Mouse (Mus musculus): ENCODE measurements around the gene Mcoln2.

Mcoln2 gene

DNA sequence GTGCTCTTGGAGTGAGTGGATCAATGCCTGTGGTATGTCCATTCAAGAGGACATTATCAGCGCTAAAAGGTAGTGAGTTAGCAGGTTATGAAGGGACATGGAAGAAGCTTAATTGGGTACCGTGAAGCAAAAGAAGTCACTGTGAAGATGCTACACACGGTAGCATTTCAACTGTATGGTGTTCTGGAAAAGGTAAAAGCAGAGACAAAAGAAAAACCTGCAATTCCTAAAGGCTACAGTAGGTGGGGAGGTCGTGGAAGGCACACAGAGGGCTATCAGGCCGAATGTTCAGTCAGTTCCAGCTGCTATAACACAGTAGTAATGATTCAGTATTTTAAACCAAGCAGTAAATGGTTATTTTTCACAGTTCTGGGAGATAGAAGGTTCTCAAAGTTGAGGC, 4.1 kb upstream of the Mcoln2 start:
- intact Hi-C loops (cut with DNase I) = no loop called here

DNA sequence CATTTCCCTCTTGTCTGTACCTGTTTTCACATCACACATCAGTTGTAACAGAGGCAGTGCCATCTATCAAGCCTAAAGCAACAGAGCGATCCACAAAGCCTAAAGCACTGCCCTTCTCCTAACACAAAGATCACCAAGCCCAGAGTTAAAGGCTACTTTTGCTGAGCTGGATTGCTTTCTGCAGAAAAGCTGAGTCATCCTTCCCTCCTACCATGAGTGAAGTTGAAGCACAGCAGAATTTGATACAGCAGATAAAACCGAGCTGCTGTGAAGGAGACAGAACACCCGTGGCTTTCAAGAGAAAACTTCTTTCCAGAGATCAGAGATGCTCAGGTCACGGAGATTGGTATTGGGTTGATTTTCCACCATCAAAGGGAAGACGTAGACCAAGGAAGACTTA, 3.5 kb upstream of the Mcoln2 start:
- intact Hi-C loops (cut with DNase I) = no loop called here

DNA sequence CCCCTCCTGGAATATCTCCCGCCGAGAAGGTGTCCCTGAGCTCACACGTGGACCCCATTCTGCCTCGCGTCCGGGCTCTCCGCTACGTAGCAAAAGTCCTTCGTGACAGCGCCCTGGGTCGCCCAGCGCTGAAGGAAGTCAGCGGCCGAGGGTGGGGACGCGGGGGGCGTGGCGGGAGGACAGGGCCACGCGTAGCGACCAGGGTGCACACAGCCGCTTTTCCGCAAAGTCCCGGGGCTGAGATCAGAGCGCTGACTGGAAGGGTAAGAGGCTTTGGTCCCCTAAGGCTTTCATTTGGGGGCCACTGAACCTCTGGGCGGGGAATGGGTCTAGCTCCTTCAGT, 396 bp downstream of the Mcoln2 start:
- intact Hi-C loops (cut with DNase I) = no loop called here

DNA sequence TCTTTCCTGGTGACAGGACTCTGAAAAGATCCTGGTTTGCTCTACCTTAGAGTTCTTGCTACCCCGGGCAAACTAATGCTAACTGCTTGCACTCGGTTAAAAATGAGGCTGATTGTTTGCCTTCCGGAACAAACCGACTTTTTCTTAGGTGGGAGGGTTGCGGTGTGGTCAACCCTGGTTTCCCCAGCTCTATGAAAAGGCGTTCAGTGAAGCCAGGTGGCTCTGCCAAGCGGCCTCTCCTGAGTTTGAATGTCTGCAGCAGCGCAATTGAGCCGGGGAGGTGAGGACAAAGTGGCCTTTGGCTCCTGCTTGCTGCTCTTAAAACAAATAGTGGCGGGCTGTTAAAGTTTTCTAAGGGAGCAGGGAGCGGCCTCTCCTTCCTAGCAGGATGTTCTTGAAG, 927 bp downstream of the Mcoln2 start:
- intact Hi-C loops (cut with DNase I) = no loop called here

DNA sequence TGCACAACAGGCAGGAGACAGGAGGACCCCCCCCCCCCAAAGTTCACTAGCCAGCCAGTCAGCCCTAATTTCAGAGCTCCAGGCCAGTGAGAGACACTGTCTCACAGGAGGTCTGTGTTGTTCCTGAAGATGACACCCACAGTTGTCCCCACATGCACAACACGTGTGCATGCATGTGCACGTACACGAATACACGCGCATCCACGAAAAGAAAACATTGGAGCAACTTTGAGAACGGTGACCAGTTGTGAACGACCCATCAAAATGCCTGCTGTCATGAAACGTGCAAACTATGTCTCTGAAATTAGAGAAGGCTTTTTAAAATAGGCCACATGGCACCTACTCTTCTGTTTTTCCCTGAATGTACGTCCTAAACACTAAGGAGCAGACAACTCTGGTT, 1.7 kb downstream of the Mcoln2 start:
- intact Hi-C loops (cut with DNase I) = no loop called here

DNA sequence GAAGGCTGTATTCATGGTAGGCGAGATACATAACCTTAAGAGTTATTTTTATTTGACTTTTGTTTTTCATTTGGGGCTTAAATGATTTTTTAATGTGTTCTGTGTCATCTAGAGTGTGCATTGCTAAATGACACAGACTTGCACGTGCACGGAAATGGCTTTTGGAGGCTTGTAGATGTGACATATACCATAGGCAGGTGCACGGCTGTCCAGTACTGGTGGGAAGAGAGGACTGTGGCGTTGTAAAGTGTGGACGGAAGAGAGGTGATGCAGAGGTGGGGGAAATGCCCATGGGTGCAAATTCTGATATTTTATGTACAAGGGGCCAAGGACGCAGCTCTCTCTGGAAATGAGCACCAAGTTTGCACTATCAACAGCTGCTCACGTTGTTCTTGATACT, 2.1 kb downstream of the Mcoln2 start:
- intact Hi-C loops (cut with DNase I) = no loop called here

DNA sequence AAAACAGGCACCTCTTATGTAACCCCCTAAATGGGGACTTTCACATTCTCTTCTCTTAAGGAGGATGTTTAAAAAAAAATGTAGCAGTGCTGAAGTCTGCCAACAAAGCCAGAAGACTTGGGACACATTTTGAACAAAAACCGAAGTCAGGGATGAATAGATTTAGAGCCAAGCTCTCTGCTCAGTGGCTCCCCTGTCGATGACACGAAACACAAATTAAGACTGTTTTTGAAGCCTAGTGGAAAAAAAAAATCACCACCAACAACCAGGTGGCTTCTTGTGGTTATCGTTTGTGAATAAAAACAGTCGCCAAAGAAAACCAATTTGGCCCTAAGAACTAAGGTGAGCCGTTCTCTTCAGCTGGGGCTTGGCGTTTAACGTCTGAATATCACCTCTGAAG, 2.7 kb downstream of the Mcoln2 start:
- intact Hi-C loops (cut with DNase I) = no loop called here

DNA sequence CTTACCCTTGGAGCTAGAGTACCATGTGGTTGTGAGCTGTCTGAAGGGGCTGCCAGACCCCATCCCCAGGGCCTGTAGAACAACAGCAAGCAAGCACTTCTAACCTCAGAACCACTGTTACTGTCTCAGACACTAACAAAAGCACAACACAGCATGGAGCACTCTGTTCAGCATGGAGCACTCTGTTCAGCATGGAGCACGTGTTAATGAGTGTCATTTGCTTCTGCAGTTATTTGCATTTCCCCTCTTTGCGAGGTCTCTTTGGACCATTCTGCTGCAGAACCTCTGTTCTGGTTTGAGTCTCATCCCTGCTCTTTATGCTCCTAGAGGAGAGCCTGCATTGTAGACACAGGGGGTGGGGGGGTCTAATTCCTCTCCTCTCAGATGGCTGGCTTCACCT, 3.3 kb downstream of the Mcoln2 start:
- intact Hi-C loops (cut with DNase I) = no loop called here

DNA sequence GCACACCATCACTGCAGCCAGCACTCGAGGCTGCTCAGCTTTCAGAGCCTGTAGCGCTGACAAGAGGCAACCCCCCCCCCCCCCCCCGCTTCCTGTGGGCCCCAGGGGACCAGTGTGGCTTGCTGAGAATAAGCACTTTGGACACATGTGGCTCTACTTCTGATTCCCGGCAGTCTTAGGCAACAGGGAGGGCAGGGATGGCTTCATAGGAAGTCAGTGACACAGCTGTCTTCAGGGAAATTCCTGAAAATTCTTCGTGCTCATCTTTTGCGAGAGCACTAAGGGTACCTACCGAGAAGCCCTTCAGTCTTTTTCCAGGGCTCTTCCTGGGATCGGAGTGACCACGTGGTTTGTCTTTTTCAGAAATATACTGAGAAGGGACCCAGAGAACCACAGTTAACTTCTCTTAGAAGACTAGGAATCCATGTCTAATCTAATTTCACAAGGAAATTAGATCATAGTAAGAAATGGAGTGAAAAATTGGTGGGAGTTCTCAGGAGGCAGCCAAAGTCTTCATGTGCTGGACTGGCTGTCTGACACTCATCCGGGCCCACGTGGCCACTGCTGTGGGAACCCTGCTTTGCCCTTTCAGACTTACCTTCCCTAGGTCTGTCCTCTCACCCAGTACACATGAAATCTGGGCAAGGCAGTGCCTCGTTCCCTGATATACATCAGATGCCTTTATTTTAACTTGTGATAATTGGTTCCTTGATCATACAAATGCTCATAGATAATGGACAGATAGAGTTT, 4.4 kb downstream of the Mcoln2 start:
- intact Hi-C loops (cut with DNase I) = no loop called here

DNA sequence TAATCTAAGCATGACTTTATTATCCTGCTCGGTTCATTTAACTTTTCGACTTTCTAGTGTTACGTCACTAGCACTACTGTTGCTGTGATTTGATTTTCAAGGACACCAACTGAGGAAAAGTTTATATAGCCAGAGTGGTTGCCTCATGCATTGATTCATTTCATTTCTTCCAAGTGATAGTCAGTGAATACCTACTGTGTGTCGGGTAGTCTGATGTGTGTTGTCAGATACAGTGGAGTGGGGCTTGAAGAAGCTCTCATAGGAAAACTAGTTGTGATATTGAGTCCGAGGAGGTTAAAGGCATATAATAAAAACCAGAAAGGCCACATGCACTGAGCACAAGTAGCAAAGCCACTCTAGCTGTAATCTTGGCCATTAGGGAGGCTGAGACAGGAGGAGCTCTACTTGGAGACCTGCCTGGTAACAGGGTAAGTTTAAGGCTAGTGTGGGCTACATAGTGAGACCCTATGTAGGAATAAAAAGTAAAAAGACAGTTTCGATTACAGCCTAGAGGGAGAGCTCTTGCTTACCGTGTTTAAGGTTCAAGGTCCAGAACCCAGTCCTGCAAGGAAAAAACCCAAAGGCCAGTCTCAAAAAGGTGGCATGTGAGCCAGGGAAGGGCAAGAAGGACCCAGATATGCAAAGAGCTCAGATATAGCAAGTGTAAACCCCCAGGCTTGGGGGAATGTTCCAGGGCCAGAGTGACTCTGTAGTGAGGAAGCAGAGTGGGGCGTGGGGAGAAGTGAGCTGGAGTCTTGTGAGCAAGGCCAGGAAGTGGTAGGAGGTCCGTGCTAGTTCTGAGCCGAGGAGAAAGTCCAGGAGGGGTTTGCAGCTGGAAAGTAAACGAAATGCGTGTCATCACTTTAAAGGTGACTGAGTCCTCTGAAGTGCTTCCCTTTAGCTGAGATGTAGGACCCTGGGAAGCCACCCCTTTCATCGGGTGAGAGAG, 6.3 kb downstream of the Mcoln2 start:
- intact Hi-C loops (cut with DNase I) = no loop called here

DNA sequence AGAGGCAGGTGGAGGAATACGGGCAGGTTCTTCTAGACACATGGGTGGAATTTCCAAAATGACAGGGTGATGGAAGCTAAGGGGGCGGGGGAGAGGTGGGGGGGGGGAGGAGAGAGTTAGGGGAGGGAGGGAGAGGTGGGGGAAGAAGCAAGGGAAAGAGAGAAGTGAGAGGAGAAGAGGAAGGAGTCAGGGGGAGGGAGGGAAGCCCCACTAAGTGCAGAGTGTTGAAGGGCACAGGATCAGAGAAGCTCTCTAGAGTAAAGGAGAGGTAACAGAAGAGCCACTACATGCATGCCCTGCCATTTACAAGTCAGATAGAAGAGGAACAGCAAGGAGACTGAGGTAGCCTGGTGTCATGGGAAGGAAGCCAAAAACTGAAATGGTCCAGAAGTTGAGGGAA, 7.2 kb downstream of the Mcoln2 start:
- intact Hi-C loops (cut with DNase I) = no loop called here

DNA sequence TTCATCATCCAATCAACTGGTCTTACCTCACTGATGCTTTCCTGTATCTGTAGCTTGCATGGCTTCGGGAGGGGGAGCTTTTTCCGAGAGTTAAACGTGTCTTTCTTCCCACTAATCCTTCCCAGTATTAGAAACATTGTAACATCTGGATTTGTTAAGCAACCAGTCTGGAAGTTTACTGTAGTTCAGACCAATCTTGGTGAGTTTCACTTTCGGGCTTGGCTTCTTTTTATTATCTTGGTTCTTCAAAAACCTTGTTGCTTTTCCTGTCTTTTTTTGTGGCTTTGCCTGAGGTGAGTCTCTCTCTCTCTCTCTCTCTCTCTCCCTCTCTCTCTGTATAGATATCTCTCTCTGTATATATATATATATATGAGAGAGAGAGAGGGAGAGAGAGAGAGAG, 8.4 kb downstream of the Mcoln2 start:
- intact Hi-C loops (cut with DNase I) = no loop called here

DNA sequence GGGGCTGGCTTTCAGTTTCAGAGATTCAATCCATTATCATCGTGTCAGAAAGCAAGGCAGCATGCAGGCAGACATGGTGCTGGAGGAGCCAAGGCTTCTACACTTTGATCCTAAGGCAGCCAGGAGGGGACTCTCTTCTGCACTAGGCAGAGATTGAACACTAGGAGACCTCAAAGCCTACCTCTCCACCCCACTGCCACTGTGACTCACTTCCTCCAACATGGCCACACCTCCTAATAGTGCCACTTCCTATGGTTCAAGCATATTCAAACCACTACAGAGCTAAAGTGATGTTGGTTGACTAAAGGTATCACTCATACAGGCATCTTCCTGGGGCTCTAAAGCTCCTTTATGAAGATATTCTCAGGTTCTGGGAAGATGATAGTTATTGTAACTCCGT, 9.7 kb downstream of the Mcoln2 start:
- intact Hi-C loops (cut with DNase I) = no loop called here

DNA sequence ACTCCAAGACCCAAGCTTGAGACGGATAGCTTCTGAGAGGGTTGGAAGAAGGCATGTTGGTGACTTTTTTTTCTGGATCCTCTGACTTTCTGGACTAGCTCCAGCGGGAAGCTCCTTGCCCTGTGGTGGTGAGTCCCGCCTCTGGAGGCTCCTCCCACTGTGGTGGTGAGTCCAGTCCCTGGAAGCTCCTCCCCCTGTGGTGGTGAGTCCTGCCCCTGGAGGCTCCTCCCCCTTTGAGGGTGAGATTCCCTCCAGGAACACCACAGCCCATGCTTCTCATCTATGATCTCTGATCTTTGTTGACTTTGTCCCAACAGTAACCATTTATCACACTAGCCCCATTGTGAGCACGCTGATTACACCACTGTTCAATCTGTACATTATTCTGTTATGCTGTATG, 12.6 kb downstream of the Mcoln2 start:
- intact Hi-C loops (cut with DNase I) = no loop called here

DNA sequence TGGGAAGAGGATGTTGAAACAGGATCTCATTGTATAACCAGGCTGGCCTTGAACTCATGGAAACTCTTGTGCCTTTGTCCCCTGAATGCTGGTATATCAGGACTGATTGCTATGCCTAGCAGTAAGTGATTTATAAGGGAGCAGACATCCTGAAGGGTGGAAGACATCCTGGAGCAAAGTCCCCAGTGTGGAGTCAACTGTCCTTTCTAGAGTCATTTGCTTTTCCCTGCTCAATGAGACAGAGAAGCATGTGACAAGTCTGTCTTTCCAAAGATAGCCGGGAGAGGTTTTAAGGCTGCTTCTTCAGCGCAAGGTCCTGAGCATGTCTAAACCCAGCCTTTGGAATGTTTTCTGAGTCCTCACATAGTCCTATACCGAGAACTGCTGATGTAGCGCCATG, 19.7 kb downstream of the Mcoln2 start:
- intact Hi-C loops (cut with DNase I) = no loop called here

DNA sequence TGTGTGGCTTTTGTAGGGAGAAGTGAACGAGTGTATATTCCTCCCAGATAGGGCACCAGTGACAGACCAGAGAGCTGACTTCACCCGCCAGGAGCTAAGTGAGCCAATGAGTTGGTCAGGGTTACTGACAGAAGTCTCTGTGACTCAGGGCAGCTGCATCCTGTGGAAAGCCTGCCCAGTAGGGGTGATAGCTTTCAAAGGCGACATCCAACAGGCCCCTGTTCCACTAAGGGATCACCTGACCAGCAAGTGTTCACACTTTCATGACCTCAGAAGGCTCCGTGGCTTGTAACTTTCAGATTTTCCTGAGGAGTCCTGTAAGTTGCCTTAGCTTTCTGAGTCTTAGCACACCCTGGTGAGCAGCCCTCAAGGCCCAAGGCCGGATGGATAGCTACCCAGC, 23.4 kb downstream of the Mcoln2 start:
- intact Hi-C loops (cut with DNase I) = no loop called here

DNA sequence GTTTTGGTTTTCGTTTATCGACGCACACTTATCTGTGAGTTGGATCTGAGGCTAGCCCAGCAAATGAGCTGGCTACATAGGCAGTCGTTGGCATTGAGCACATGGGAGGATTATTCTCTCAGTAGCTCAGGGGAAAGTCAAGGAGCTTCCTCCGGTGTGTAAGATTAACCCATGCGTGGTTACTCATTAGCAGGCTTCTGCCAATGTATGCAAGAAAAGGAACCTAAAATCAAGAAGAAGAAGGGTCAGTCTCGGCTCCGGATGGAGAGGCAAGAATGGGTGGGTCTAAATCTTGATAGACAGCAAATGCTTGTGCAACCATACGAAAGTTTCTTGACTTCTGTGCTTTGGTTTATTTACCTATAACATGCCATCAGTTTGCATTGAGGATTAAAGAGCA, 24.6 kb downstream of the Mcoln2 start:
- intact Hi-C loops (cut with DNase I) = no loop called here

DNA sequence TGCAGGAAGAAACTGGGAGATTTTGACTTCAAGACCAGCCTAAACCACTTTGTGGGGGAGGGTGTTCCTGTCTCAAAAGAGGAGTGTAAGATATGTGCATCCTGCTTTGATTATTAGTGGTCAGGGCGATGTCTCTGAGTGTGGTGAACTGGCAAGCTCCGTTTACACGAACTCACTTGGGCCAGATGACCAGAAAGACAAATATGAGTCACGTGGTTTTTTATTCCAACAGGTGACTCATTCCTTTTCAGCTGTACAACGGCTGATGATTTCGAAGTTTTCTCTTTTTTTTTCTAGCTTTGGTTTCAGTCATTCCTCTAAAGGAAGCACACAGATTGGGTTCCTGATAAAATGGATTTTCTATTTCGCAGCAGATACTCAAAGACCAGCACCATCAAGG, 27.7 kb downstream of the Mcoln2 start:
- intact Hi-C loops (cut with DNase I) = loop anchor here (2.0 kb wide), 1 partner anchor 74 kb away; no protein-coding TSS in a partner anchor

DNA sequence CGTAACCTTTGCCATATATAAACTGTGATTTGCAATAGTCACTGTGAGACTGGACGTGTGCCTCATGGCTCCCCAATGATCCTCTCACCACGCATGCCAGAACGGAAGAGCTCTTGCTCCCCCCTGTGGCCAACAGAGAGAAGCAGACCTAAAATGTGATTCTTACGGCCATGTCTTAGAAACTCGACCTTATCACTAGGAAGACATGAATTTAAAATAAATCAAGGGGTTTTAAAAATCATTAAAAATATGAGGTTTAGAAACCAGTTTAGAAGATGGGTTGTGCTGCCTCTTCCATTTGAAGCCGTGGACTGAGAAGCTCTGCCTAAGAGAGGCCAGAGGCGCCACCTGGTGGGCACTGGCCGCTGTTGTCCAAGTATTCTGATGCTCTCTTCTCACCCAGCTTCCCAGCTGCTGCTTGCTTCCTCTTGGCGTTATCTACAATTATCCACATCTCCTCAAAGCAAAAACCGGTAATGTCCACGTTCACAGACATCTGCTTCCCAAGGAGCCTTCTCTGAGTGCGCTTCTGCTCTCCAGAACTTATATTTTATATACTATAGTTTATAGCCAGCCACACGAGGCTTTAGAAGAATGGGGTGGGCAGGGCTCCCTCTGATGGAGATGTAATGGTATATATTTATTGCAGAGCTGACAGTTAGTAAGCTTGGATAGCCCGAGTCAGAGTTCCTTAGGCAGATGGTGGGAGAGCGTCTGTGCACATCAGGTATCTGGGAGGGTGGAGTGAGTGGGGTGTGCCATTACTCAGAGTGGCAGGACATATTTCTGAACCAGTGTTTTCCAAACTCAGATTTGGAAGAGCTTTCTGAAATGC, 28.3 kb downstream of the Mcoln2 start:
- intact Hi-C loops (cut with DNase I) = loop anchor here (1.0 to 2.0 kb wide), 3 partner anchors 75 to 227 kb away; no protein-coding TSS in a partner anchor

DNA sequence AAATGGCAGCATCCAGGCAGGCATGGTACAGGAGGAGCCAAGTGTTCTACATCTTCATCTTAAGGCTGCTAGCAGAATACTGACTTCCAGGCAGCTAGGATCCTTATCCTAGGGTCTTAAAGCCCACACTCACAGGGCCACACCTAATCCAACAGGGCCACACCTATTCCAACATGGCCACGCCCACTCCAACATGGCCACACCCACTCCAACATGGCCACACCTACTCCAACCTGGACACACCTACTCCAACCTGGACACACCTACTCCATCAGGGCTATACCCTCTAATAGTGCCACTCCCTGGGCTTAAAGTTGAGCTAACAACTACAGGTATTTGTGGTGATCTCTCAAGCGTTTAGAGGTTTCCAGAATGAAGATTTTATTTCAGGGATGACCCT, 30.7 kb downstream of the Mcoln2 start:
- intact Hi-C loops (cut with DNase I) = loop anchor here (10.0 kb wide), 1 partner anchor 764 kb away; no protein-coding TSS in a partner anchor

DNA sequence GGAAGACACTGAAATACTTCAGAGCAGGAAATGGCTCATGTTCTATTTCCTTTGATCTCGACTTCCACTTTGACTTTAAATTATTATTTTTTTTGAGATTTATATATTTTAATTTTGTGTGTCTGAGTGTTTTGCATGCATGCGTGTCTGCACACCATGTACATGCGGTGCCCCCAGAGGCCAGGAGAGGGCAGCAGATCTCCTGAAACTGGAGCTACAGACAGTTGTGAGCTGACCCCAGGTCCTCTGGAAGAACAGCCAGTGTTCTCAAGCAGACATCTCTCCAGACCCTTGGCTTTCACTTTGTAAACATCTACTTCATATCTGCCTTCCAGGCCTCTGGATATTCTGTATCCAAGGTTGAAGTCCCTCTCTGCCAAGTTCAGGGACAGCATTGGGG, 31.4 kb downstream of the Mcoln2 start:
- intact Hi-C loops (cut with DNase I) = loop anchor here (10.0 kb wide), 1 partner anchor 764 kb away; no protein-coding TSS in a partner anchor
